Mouse (Mus musculus): ENCODE results near the gene Inf2.

Inf2 gene

DNA sequence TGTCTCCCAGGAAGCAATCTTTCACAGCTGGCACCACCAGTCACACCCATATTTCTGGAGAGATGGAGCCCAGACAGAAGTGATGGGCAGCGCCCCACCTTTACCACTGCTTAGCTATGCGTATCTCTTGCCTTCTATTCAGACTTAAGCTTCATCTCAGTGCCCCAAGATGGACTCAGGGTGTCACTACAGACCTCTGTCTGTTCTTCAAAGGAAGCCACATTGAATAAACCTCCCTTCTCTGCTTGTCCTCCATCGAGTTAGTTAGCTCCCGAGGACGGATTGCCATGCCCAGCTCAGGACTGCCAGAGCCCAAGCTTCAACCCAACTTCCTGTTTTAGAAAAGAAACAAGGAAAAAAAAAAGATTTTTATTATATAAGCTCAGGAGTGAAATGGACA lies 26.1 kb upstream of the Inf2 start:
- in situ Hi-C loops (cut with MboI; ENCODE audit: low sequenced_read_pairs): no loop called here

DNA sequence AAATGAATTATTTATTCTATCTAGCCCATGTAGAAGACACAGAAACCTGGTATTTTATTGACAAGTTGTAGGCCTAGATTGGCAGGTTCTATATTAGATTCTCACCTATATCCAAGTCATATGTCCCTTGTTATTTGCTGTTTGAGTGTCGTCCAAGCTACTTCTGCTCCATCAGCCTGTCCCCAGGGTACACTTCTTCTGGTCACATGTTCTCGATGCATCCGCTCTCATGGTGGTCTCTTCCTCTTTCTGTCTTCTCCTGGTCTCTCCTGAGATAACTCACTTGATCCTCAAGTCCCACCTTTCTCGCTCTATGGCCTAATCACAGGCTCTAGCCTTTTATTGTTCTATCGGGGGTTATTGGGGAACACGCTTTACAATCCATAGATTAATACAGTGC lies 25.6 kb upstream of the Inf2 start:
- in situ Hi-C loops (cut with MboI; ENCODE audit: low sequenced_read_pairs): no loop called here

GRCm38 (mm10) chr12:112570160-112570559 lies 18.4 kb upstream of the Inf2 start:
- in situ Hi-C loops (cut with MboI; ENCODE audit: low sequenced_read_pairs): no loop called here

- in situ Hi-C loops (cut with MboI; ENCODE audit: low sequenced_read_pairs): no loop called here
Observed at GRCm38 (mm10) chr12:112571064-112571463, 17.5 kb upstream of the Inf2 start.

DNA sequence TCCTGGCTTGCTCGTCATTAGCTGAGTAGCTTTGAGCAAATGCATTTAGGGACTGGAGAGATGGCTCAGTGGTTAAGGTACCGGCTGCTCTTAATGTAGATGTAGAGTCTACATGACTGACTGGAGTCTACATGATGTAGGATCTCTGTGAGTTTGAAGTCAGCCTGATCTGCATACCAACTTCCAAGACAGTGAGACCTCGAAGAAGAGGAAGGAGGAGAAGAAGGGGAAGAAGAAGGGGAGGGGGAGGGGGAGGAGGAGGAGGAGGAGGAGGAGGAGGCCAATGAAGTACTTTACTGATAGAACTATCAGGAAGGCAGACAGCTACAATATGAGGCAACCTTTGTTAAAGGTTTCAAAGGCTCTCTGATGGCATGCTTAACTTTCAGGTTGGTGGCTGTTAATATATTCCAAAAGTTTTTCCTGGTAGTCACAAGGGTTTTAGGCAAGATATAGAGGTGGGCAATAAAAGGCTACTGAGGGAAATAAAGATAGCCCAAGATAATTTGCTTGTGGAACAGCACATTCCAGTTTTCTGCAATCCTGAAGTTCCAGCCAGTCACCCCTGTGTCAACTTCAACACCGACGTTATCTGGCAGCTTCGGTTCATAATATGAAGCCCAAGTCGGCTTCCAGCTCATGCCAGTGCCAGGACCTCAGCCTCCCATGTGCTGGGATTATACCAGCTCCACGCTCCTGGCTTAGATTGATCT lies 13.2 kb upstream of the Inf2 start:
- in situ Hi-C loops (cut with MboI; ENCODE audit: low sequenced_read_pairs): no loop called here

- in situ Hi-C loops (cut with MboI; ENCODE audit: low sequenced_read_pairs): no loop called here
Observed at GRCm38 (mm10) chr12:112576341-112576740, 12.2 kb upstream of the Inf2 start.

DNA sequence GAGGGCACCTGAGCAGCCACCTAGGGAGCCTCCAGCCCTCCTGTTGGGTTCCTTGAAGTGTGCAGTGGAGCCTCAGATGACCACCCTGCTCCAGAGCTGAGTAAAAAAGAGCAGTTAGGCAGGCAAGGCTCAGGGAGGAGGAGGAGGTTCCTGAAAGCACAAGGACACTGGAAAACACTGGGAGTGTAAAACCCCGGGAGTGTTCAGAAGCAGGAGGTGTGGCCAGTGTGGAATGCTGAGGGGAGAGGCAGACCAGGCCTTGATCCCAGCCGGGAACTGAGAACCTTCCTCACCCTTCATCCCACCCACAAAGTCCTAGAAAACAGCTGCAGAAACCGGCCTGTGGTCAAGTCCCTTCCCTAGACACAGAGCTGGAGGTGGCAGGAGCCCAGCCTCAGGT lies 11.8 kb upstream of the Inf2 start:
- in situ Hi-C loops (cut with MboI; ENCODE audit: low sequenced_read_pairs): no loop called here

DNA sequence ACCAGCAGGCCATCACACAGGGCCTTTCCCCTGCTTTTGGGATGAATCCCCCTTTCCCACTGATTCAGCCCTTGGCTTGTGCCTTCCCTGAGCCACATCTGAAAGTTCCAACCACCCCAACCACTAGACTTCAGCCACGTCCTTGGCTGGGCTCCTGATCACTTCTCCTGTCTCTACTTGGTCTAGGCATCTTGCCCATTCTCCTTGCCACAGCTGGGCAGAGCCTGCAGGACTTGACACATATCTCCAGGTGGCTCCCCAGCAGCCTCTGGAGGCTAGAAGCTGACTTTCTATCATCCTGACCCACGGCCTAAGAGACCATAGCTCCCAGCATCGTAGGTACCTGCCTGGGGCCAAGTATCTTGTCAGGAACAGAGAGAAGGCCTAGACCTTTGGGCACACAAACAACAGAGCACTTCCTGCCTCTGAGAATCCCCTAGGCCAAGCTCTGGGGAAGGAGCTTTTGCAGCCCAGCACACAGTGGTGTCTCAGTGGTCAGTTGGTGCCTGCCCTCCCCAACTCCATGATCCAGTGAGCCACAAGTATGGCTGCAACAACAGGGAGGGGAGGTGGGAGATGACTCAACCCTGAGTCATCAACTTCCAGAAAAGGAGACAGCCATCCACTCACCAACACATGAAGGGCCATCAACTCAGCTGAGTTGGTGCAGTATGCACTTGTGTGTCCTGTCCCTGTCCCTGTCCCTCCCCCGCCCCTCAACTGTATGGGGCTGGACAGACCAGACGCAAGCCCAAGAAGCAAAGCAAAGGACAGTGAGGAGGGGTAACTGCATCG lies 10.1 kb upstream of the Inf2 start:
- in situ Hi-C loops (cut with MboI; ENCODE audit: low sequenced_read_pairs): no loop called here

- in situ Hi-C loops (cut with MboI; ENCODE audit: low sequenced_read_pairs): no loop called here
Observed at GRCm38 (mm10) chr12:112579430-112579829, 9.2 kb upstream of the Inf2 start.

- in situ Hi-C loops (cut with MboI; ENCODE audit: low sequenced_read_pairs): no loop called here
Observed at GRCm38 (mm10) chr12:112579926-112580325, 8.7 kb upstream of the Inf2 start.

DNA sequence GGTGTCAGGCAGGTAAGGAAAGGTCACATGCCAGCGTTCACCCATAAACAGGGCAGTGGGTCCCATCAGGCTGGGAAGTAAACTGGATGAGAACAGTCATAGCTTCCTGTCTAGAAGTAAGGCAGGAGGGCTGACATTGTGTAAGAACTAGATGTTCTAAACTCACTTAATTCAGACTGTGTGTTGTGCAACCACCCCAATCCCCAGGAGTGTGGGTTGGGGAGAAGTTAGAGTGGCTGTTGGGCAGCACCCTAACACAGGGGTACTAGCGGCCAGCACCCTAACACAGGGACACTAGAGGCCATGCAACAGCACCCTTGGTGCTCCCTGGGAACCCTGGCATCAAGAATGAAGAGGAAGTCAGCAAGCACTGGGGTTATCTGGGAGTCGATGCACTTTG lies 7.5 kb upstream of the Inf2 start:
- in situ Hi-C loops (cut with MboI; ENCODE audit: low sequenced_read_pairs): no loop called here

- in situ Hi-C loops (cut with MboI; ENCODE audit: low sequenced_read_pairs): no loop called here
Observed at GRCm38 (mm10) chr12:112584954-112585353, 3.6 kb upstream of the Inf2 start.

GRCm38 (mm10) chr12:112585924-112586538 lies 2.6 kb upstream of the Inf2 start:
- in situ Hi-C loops (cut with MboI; ENCODE audit: low sequenced_read_pairs): no loop called here

GRCm38 (mm10) chr12:112587125-112588124 lies 1.2 kb upstream of the Inf2 start:
- in situ Hi-C loops (cut with MboI; ENCODE audit: low sequenced_read_pairs): no loop called here

DNA sequence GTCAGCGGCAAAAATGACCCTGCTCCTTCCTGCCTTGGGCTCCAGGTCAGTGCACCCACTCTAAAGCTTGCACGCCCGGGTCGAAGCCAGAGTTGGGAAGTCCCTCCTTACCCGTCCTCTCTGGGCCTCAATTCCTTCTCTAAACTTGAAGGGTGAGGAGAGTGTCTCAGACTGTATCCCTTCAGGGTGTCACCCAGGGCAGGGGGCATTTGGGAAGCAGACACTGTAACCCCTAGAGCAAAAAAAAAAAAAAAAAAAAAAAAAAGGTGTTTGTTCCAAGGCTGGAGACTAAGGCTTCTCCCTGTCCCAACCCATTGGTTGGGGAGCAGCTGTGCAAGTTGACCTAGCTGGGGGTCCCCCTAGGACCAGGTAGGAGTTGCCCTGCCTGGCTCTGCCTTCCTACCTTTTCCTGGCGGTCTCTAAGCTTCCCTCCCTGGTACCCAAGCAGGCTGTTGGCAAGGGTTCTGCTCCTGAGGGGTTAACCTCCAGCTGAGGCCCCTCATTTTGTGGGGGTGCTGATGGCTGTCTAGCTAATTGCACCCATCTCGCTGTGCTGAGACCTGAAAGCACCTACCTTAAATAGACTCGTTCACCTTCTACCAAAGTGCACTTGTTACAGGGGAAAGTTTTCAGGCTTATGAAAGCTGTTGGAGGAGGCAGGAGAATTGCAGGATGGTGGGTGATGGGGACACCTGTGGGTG lies 1.1 kb downstream of the Inf2 start:
- in situ Hi-C loops (cut with MboI; ENCODE audit: low sequenced_read_pairs): no loop called here

DNA sequence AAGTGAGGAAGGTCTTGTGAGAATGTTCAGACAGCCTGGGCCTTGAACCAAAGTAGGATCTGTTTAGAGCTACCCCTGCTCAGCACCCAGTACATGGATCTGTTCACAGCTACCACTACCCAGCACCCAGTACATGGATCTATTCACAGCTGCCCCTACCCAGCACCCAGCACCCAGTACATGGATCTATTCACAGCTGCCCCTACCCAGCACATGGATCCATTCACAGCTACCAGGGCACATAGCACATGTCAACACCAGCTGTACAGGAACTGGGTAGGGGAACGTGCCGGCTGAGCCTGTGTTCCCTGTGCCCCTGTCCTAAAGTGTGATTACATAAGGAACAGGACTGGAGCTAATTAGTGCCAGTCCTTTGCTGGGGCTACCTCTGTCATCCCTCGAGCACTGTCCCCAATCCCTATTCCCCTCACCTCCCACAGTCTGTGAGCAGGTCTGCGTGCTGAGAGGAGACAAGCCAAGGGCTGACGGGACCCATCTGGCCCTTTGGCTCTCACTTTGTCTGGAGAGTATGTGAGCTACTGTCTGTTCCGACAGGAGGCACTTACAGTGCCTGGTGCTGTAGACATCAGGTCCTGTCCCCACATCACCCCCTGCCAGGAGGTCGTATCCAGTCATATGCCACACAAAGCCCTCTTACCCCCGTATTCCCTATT lies 2.1 kb downstream of the Inf2 start:
- in situ Hi-C loops (cut with MboI; ENCODE audit: low sequenced_read_pairs): no loop called here

DNA sequence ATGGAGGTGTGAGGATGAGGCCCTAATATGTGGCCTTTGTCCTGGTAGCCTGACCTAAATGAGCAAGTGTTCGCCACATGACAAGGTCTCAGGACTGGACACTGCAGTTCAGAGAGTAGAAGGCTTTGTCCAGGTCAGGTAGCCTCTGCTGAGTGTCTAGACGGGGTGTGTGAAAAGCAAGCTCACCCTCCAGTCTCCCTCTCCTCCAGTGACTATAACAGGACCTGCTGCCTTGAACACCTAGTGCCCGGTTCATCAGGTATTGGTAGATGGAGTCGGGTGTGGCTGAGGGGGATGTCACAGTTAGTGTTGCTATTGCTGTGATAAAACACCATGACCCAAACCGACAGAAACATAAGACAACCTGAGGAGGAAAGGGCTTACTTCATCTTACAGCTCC lies 2.7 kb downstream of the Inf2 start:
- in situ Hi-C loops (cut with MboI; ENCODE audit: low sequenced_read_pairs): no loop called here

DNA sequence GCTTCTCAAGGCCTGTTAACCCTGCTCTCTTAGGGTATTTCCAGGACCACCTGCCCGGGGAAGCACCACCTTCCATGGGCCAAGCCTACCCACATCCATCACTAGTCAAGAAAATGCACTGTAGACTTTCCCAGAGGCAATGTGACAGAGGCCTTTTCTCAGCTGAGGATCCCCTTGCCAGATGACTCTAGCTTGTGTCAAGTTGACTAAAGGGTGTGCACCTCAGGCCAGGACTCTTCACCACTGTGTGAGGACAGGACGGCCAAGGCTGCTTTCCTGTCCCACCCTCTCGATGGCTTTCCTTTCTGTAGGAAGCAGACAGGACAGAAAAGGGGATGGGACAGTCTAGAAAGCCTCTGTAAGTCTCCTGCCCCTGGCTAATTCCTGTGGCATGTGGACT lies 3.1 kb downstream of the Inf2 start:
- in situ Hi-C loops (cut with MboI; ENCODE audit: low sequenced_read_pairs): no loop called here

GRCm38 (mm10) chr12:112592985-112593734 lies 4.6 kb downstream of the Inf2 start:
- in situ Hi-C loops (cut with MboI; ENCODE audit: low sequenced_read_pairs): no loop called here

Measured in CH12F3 (cell line).